Mouse (Mus musculus) testis, adult 2 months (tissue): ENCODE results near the gene Sox5. TPM values are rescaled to one million over a fixed set of nuclear protein-coding genes. Genes with fewer than 3 reads are reported as not detected.
A peak's percentile ranks its signal among the peaks of the same experiment; 100 is the strongest.

Experiments
- H3K27ac ChIP-seq: fragments of 200-500 bp; 2 replicates; pipeline ENCODE4 v1.5.1; 2012; ENCODE audit warnings: low read depth, low read length; ENCODE audit not compliant: control insufficient read depth, insufficient read depth
- H3K27me3 ChIP-seq: fragments of 200-500 bp; 2 replicates; pipeline ENCODE4 v1.6.1; 2012; ENCODE audit warnings: mild to moderate bottlenecking, low read length, moderate library complexity; ENCODE audit not compliant: control insufficient read depth, insufficient read depth
- H3K36me3 ChIP-seq: fragments of 200-500 bp; 2 replicates; pipeline ENCODE4 v1.6.1; 2012; ENCODE audit warnings: mild to moderate bottlenecking, low read length; ENCODE audit not compliant: control insufficient read depth, insufficient read depth
- H3K4me1 ChIP-seq: fragments of 200-500 bp; 2 replicates; pipeline ENCODE4 v1.6.1; 2012; ENCODE audit warnings: low read length; ENCODE audit not compliant: control insufficient read depth, insufficient read depth
- H3K4me3 ChIP-seq: fragments of 200-500 bp; 2 replicates; pipeline ENCODE4 v1.5.1; 2012; ENCODE audit warnings: low read depth, mild to moderate bottlenecking, low read length, moderate library complexity, mixed read lengths; ENCODE audit not compliant: control insufficient read depth
- CTCF ChIP-seq: fragments of 200-500 bp; IDR thresholded peaks from 2 replicates; pipeline ENCODE4 v1.5.1; 2012; ENCODE audit warnings: low read depth, mild to moderate bottlenecking, inconsistent platforms, low read length, moderate library complexity; ENCODE audit not compliant: control insufficient read depth, insufficient read depth, insufficient replicate concordance
- POLR2A ChIP-seq: fragments of 200-500 bp; IDR thresholded peaks from 2 replicates; pipeline ENCODE4 v1.6.1; 2012; ENCODE audit warnings: low read depth, mild to moderate bottlenecking, inconsistent platforms, low read length, moderate library complexity; ENCODE audit not compliant: control insufficient read depth
- polyA plus RNA-seq: library from polyadenylated mRNA; depleted of rRNA; stranded (reverse); fragments of >200 nt; gene quantifications from 2 replicates; pipeline ENCODE4 v1.2.3, GENCODE M21; 2012

Sox5 gene
- polyA plus RNA-seq, 1 experiment: 148 TPM

GRCm38 (mm10) chr6:144380641-144381040 lies 401.1 kb downstream of the Sox5 start:
- Histone ChIP-seq H3K4me1 (no peaks in the 10 kb centered on the region), H3K4me3 (no peak overlapping the region), H3K27me3 (no peaks in the 10 kb centered on the region), H3K27ac (no peak overlapping the region), H3K36me3 (no peaks in the 10 kb centered on the region)
- TF ChIP-seq POLR2A: no peak

- Histone ChIP-seq H3K36me3 (no peaks in the 10 kb centered on the region), H3K4me3 (no peak overlapping the region), H3K27me3 (no peaks in the 10 kb centered on the region), H3K4me1 (no peaks in the 10 kb centered on the region), H3K27ac (no peak overlapping the region)
- no peak for TF ChIP-seq CTCF
Measured at GRCm38 (mm10) chr6:144380171-144380570, 401.6 kb downstream of the Sox5 start.

GRCm38 (mm10) chr6:144374810-144375209 lies 407.0 kb downstream of the Sox5 start:
- no peak overlapping the region for H3K27ac ChIP-seq
- H3K4me3 ChIP-seq: no peak overlapping the region
- no peaks in the 10 kb centered on the region for H3K27me3 ChIP-seq
- H3K4me1 ChIP-seq: peaks cover 8% of the 10 kb centered on the region
- TF ChIP-seq CTCF (no peak), POLR2A (no peak)
- H3K36me3 ChIP-seq: no peaks in the 10 kb centered on the region

GRCm38 (mm10) chr6:144370699-144371098 lies 411.1 kb downstream of the Sox5 start:
- H3K36me3 ChIP-seq: no peaks in the 10 kb centered on the region
- H3K27ac ChIP-seq: no peak overlapping the region
- peak overlapping the region; percentile 9 for H3K4me3 ChIP-seq
- peaks cover 8% of the 10 kb centered on the region for H3K4me1 ChIP-seq
- H3K27me3 ChIP-seq: no peaks in the 10 kb centered on the region
- TF ChIP-seq CTCF (no peak), POLR2A (no peak)

- no peaks in the 10 kb centered on the region for H3K27me3 ChIP-seq
- H3K4me3 ChIP-seq: no peak overlapping the region
- H3K4me1 ChIP-seq: peaks cover 8% of the 10 kb centered on the region
Measured at GRCm38 (mm10) chr6:144367626-144368077, 414.1 kb downstream of the Sox5 start.

GRCm38 (mm10) chr6:144361267-144362038 lies 420.3 kb downstream of the Sox5 start:
- Histone ChIP-seq H3K36me3 (no peaks in the 10 kb centered on the region), H3K4me1 (no peaks in the 10 kb centered on the region), H3K4me3 (no peak overlapping the region), H3K27ac (no peak overlapping the region), H3K27me3 (no peaks in the 10 kb centered on the region)
- TF ChIP-seq POLR2A (no peak), CTCF (no peak)

More at GRCm38 (mm10) chr6:144367626-144368077, 414.1 kb downstream of the Sox5 start:
- Histone ChIP-seq H3K36me3 (no peaks in the 10 kb centered on the region), H3K27ac (no peak overlapping the region)
- no peak for TF ChIP-seq POLR2A
- TF ChIP-seq CTCF: no peak

- Histone ChIP-seq H3K27ac (no peak overlapping the region), H3K4me3 (no peak overlapping the region), H3K36me3 (no peaks in the 10 kb centered on the region), H3K27me3 (no peaks in the 10 kb centered on the region), H3K4me1 (no peaks in the 10 kb centered on the region)
- TF ChIP-seq POLR2A (no peak), CTCF (no peak)
Measured at GRCm38 (mm10) chr6:144357081-144357480, 424.7 kb downstream of the Sox5 start.
